Mouse (Mus musculus): ENCODE measurements around the gene Ppcdc.

The Ppcdc gene

DNA sequence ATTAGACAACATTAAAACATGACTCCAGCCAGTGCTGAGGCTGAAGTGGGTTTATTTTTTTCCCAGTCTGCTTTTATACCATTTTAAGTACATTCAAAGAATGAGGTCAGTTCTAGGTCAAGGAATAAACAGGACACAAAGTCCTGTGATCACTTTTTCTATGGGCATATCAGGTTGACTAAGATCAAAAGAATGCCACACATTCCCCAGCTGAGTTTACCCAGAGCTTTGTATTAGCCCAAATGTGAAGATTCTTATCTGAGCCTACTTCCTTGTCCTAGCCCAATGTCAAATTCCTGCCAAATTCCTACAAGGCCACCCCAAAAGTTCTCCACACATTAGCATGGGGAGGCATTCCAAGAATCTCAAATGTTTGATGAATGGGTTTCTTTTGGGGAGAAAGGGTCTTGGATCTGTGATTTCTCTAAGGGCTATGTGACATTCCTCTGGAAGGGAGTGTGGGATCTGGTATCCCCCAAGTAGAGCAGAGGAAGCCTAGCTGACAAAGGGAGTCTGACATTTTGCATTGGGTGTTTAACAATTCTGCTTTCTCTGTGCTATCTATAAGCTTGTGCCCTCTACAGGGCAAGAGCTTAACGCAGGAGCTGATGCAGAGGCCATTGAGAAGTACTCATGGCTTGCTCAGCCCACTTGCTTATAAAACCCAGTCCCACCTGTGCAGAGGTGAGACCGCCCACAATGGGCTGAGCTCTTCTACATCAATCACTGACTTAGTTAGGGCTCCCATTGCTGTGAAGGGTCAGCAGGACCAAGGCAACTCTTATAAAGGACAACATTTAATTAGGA lies 85.3 kb downstream of the Ppcdc start:
- H3K36me3 ChIP-seq (ENCODE audit: control insufficient read depth, insufficient read depth, low read length, poor library complexity, severe bottlenecking) = no peaks in the 10 kb centered on the region

GRCm38 (mm10) chr9:57351277-57351676 lies 88.6 kb downstream of the Ppcdc start:
- H3K27me3 ChIP-seq (ENCODE audit: control insufficient read depth, insufficient read depth, low read length, poor library complexity, severe bottlenecking) = no peaks in the 10 kb centered on the region
- no peaks in the 10 kb centered on the region for H3K36me3 ChIP-seq (ENCODE audit: control insufficient read depth, insufficient read depth, low read length, poor library complexity, severe bottlenecking)
- DNase-seq (ENCODE audit: low read depth, low spot score) = peak; percentile 60

More for the DNA sequence above, 85.3 kb downstream of the Ppcdc start:
- DNase-seq (ENCODE audit: low read depth, low spot score) = no peak
- no peaks in the 10 kb centered on the region for H3K27me3 ChIP-seq (ENCODE audit: control insufficient read depth, insufficient read depth, low read length, poor library complexity, severe bottlenecking)

GRCm38 (mm10) chr9:57345902-57346301 lies 94.0 kb downstream of the Ppcdc start:
- no peaks in the 10 kb centered on the region for H3K36me3 ChIP-seq (ENCODE audit: control insufficient read depth, insufficient read depth, low read length, poor library complexity, severe bottlenecking)
- DNase-seq (ENCODE audit: low read depth, low spot score) = no peak
- no peaks in the 10 kb centered on the region for H3K27me3 ChIP-seq (ENCODE audit: control insufficient read depth, insufficient read depth, low read length, poor library complexity, severe bottlenecking)

- no peaks in the 10 kb centered on the region for H3K27me3 ChIP-seq (ENCODE audit: control insufficient read depth, insufficient read depth, low read length, poor library complexity, severe bottlenecking)
- H3K36me3 ChIP-seq (ENCODE audit: control insufficient read depth, insufficient read depth, low read length, poor library complexity, severe bottlenecking) = no peaks in the 10 kb centered on the region
- DNase-seq (ENCODE audit: low read depth, low spot score) = peak; percentile 22
Measured at GRCm38 (mm10) chr9:57343752-57344151, 96.2 kb downstream of the Ppcdc start.

- H3K36me3 ChIP-seq (ENCODE audit: control insufficient read depth, insufficient read depth, low read length, poor library complexity, severe bottlenecking) = no peaks in the 10 kb centered on the region
Measured at GRCm38 (mm10) chr9:57342906-57343474, 96.9 kb downstream of the Ppcdc start.

DNA sequence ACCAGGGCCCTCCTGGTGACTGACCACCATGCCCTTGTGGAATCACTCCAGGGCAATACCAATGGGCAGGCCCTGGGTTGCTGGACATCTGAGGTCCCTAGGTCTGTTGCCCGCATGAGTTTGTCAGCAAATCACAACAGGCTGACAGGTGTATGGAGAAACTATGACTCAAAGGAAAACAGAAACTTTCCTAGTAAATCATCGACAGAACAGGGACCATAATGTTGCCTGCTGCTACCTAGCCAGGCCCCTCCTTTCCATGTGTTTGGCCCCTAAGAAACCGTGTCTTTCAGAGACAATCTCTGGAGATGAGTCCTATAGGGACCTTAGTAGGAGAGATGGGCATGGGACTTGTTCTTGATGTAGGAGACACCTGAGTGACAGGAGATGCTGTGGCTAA lies 97.7 kb downstream of the Ppcdc start:
- no peaks in the 10 kb centered on the region for H3K36me3 ChIP-seq (ENCODE audit: control insufficient read depth, insufficient read depth, low read length, poor library complexity, severe bottlenecking)
- DNase-seq (ENCODE audit: low read depth, low spot score) = no peak
- H3K27me3 ChIP-seq (ENCODE audit: control insufficient read depth, insufficient read depth, low read length, poor library complexity, severe bottlenecking) = no peaks in the 10 kb centered on the region

More at GRCm38 (mm10) chr9:57342906-57343474, 96.9 kb downstream of the Ppcdc start:
- DNase-seq (ENCODE audit: low read depth, low spot score) = no peak
- H3K27me3 ChIP-seq (ENCODE audit: control insufficient read depth, insufficient read depth, low read length, poor library complexity, severe bottlenecking) = no peaks in the 10 kb centered on the region

- H3K27me3 ChIP-seq (ENCODE audit: control insufficient read depth, insufficient read depth, low read length, poor library complexity, severe bottlenecking) = no peaks in the 10 kb centered on the region
- no peaks in the 10 kb centered on the region for H3K36me3 ChIP-seq (ENCODE audit: control insufficient read depth, insufficient read depth, low read length, poor library complexity, severe bottlenecking)
- no peak for DNase-seq (ENCODE audit: low read depth, low spot score)
Measured at GRCm38 (mm10) chr9:57340361-57340760, 99.6 kb downstream of the Ppcdc start.

- Histone ChIP-seq H3K27me3 (ENCODE audit: control insufficient read depth, insufficient read depth, low read length, poor library complexity, severe bottlenecking) (no peaks in the 10 kb centered on the region), H3K36me3 (ENCODE audit: control insufficient read depth, insufficient read depth, low read length, poor library complexity, severe bottlenecking) (no peaks in the 10 kb centered on the region)
- DNase-seq (ENCODE audit: low read depth, low spot score) = no peak
Measured at GRCm38 (mm10) chr9:57339577-57340210, 100.2 kb downstream of the Ppcdc start.

DNA sequence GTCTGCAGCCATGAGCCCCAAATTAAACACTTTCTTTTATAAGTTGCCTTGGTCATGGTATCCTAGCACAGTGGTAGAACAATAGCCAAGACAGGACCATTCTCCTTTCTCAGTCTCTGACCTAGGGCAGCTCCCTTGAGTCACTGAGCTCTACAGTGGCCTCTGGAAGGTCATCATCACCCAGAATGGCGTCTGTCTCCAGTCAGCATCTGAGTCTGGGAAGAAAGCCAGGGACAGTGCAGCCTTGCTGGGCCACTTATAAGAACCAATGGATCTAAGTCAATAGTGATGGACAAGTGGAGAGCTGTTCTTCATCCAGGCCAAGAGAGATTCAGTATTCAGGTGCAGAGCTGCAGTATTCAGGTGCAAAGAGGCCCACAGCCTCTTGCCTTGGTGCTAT lies 101.2 kb downstream of the Ppcdc start:
- Histone ChIP-seq H3K27me3 (ENCODE audit: control insufficient read depth, insufficient read depth, low read length, poor library complexity, severe bottlenecking) (no peaks in the 10 kb centered on the region), H3K36me3 (ENCODE audit: control insufficient read depth, insufficient read depth, low read length, poor library complexity, severe bottlenecking) (no peaks in the 10 kb centered on the region)
- DNase-seq (ENCODE audit: low read depth, low spot score) = no peak

All from splenic B cell, adult 2 months (primary cell).